Mouse (Mus musculus) heart, postnatal 0 days (tissue): Measurements from ENCODE around the gene Pde4d.

Experiments
- CTCF ChIP-seq: IDR thresholded peaks from 2 replicates; pipeline ENCODE4 v1.5.1; 2016; ENCODE audit warnings: antibody characterized with exemption, control low read depth, low read depth
- EP300 ChIP-seq: IDR thresholded peaks from 2 replicates; pipeline ENCODE4 v1.6.1; 2016; ENCODE audit warnings: antibody characterized with exemption, low read depth

DNA sequence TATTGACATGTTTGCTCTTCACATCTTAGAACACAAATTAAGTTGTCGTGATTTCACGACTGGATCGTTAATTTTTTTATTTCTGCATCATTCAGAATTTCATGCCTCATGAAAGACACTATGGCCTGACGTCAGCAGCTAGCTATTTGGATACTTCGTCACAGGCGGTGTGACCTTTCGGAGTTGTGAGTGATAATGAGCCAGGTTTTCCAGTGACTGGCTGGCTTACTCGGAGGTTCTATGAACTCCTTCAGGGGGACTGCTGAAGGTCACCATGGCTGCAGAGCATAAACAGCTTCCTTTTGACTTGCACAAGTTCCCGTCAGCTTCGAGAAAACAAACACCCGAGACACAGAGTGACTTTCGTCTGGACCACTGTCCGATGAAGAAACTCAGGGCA is 1311.3 kb downstream of the Pde4d start:
- TF ChIP-seq EP300 (no peak), CTCF (no peak)
